Mouse (Mus musculus) megakaryocyte, embryonic 14.5 days (primary cell): ENCODE results near the gene Tgfbr2. TPM values are rescaled to one million over a fixed set of nuclear protein-coding genes. Genes with fewer than 3 reads are reported as not detected.
A peak's percentile ranks its signal among the peaks of the same experiment; 100 is the strongest.

ENCODE experiments used
- H3K27me3 ChIP-seq: replicated peaks from 2 replicates; pipeline ENCODE3; 2012; ENCODE audit warnings: inconsistent platforms
- H3K36me3 ChIP-seq: replicated peaks from 2 replicates; pipeline ENCODE3; 2012; ENCODE audit warnings: low read length, inconsistent platforms, mixed read lengths
- H3K4me1 ChIP-seq: 2 replicates; pipeline ENCODE4 v1.6.1; 2012; ENCODE audit warnings: inconsistent platforms
- H3K4me3 ChIP-seq: replicated peaks from 2 replicates; pipeline ENCODE3; 2012; ENCODE audit warnings: moderate library complexity, mild to moderate bottlenecking, inconsistent platforms
- H3K9me3 ChIP-seq: 2 replicates; pipeline ENCODE4 v1.6.1; 2012; ENCODE audit warnings: inconsistent platforms
- FLI1 ChIP-seq: IDR thresholded peaks from 2 replicates; pipeline ENCODE4 v1.6.1; 2012; ENCODE audit warnings: low read length, inconsistent platforms, mixed read lengths
- GATA1 ChIP-seq: IDR thresholded peaks from 3 replicates; pipeline ENCODE4 v1.6.1; 2012; ENCODE audit warnings: mixed read lengths, low read length, inconsistent platforms, borderline replicate concordance
- polyA plus RNA-seq: library from polyadenylated mRNA; stranded (reverse); fragments of >175 nt; gene quantifications from 2 replicates; pipeline ENCODE4 v1.2.3, GENCODE M21; 2012; ENCODE audit warnings: low replicate concordance; ENCODE audit not compliant: insufficient read depth

Tgfbr2 gene
- 1.9 TPM in 1 of 2 replicates, not detected in the other for polyA plus RNA-seq

DNA sequence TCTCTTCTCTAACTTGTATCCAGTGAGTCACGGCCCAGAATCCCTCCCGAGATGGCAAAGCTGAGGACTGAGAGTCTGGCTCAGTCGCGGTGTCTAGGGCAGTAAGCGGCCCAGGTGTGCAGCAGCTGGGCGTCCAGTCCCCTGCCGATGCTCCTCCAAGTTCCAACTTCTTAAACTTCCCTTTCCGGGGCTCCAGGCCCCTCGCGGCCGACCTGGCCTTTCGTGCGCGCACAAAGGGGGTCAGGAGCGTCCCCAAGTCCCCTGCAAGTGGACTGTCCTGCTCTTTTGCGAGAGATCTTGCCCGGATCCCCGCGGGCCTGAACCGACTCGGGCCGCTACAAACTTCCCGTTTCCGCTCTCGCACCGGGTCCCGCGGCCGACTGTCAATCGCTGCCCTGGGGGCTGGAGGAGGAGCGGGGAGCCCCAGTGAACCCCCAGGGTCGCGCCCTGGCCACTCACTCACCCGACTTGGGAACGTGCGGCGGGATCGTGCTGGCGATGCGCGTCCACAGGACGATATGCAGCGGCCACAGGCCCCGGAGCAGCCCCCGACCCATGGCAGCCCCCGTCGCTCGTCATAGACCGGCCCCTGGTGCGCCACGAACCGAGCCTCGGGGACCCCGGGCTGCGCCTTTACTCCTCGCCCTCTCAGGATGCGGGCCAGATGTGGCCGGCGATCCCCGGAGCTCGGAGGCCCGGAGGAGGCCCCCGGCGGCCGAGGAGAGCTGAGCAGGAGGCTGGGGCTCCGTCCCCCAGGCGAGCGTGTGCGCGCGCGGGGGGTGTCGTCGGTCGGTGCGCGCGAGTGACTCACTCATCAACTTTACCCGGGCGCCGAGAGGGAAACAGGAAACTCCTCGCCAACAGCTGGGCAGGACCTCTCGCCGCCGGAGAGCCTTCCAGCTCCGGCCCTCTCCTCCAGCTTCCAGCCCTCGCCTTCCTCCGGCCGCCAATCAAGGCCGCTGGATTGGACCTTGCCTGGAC lies at the start of gene Tgfbr2:
Gene Tgfbr2, minus strand, starts transcription at position 880 of the 981 bp plus-strand sequence.
- H3K4me1 ChIP-seq = peaks cover 31% of the 10 kb centered on the region
- peak within 1 kb of the TSS; percentile 95 for H3K4me3 ChIP-seq
- peaks cover 16% of the 10 kb centered on the region for H3K27me3 ChIP-seq
- no peaks in the 10 kb centered on the region for H3K9me3 ChIP-seq
- H3K36me3 ChIP-seq = no peaks in the 10 kb centered on the region
- TF ChIP-seq GATA1 (no peak), FLI1 (no peak)

DNA sequence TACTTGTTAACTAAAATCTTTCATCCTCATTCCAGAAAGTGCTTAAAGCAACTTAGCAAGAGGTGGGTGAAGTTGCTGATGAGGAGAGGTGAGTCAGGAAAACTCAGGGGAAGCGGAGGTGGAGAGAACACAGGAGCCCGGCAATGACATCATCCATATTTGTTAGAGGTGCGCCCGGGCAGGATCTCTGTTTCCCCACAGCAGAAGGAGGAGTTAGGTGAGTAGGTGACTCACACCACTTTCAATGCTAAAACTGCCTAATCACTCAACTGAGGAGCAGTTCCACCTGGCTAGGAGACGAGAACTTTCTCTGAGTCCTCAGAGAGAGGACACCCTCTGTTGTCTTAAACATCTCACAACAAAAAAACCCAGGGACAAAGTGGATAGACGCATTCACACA lies 48.2 kb upstream of the Tgfbr2 start:
- Histone ChIP-seq H3K4me3 (no peak overlapping the region), H3K9me3 (no peaks in the 10 kb centered on the region), H3K4me1 (no peaks in the 10 kb centered on the region), H3K27me3 (peaks cover 12% of the 10 kb centered on the region), H3K36me3 (no peaks in the 10 kb centered on the region)
- TF ChIP-seq GATA1 (no peak), FLI1 (no peak)

DNA sequence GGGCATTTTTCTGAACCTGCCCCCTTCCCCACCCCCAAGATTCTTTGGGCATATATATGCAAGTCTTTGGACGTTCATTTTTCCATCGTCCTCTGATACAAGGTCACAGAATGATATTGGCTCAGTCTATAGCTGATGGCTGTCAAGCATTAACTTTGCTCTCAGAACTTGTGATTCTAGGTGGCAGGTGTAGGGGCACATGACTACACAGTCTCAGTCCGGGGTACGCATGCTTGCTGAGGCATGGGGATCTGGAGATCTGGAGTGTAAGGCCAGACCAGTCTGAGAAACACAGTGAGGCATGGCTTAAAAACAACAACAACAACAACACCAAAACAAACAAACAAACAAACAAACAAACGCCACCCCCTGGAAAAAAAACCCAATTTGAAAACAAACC lies 47.5 kb upstream of the Tgfbr2 start:
- Histone ChIP-seq H3K4me1 (no peaks in the 10 kb centered on the region), H3K36me3 (no peaks in the 10 kb centered on the region), H3K4me3 (no peak overlapping the region), H3K27me3 (peaks cover 8% of the 10 kb centered on the region), H3K9me3 (no peaks in the 10 kb centered on the region)
- TF ChIP-seq GATA1 = no peak
- TF ChIP-seq FLI1 = no peak

DNA sequence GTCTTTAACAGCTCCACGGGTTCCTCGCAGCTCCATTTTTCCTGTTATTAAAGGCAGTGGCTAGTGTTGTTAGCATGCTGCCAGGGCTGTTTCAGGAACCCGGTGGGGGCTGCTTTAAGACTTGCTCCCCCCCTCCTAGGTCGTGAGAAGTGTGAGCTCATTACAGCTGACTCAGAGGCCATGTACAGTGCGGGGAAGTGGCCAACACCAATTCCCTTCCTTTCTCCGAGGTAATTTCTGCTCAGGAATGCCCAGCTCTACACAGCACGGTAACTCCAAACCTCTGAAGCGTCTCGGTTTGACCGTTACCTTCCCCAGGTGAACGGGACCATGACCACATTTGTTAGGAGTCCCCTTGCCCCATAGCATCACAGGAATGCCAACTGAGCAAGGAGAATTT lies 46.8 kb upstream of the Tgfbr2 start:
- Histone ChIP-seq H3K27me3 (peaks cover 8% of the 10 kb centered on the region), H3K9me3 (no peaks in the 10 kb centered on the region), H3K4me1 (no peaks in the 10 kb centered on the region), H3K4me3 (no peak overlapping the region), H3K36me3 (no peaks in the 10 kb centered on the region)
- TF ChIP-seq GATA1 (no peak), FLI1 (no peak)

DNA sequence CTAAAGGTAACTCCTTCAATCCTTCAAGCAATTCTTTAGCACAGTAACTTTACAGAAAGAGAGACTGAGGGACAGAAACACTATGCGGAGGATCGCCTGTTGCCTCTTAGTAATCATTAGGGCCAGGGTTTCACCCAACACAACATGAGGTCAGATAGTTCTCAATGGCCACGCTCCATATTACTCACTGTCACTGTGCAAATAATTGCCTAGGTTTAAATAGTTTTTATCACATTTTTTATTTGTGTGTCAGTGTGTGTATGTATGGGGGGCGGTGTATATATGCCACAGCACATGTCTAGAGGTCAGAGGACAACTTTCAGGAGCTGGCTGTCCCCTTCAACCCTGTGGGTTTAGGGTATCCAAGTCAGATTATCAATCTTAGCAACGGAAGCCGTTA lies 46.4 kb upstream of the Tgfbr2 start:
- no peaks in the 10 kb centered on the region for H3K4me1 ChIP-seq
- TF ChIP-seq FLI1 = no peak
- TF ChIP-seq GATA1 = no peak
- no peak overlapping the region for H3K4me3 ChIP-seq
- no peaks in the 10 kb centered on the region for H3K36me3 ChIP-seq
- H3K9me3 ChIP-seq = no peaks in the 10 kb centered on the region
- H3K27me3 ChIP-seq = peaks cover 8% of the 10 kb centered on the region

DNA sequence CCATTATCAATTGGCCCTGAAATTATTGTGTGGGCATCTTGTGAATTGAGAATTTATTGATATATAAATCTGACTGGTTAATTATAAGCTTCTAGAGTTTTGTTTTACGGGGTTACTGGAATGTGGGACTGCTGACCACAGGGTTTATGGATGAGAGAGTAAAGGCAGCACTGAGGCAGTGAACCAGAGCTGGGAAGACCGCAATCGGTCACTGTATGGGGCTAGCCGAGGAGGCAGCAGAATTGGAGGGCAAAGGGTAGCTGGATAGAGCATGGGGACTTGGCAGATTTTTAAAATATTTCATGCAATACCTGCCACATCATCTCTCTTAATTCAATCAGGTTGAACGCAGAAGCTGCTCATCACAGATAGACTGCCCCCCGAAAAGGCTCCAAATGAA lies 45.5 kb upstream of the Tgfbr2 start:
- Histone ChIP-seq H3K36me3 (no peaks in the 10 kb centered on the region), H3K4me1 (no peaks in the 10 kb centered on the region), H3K4me3 (no peak overlapping the region), H3K9me3 (no peaks in the 10 kb centered on the region), H3K27me3 (peaks cover 8% of the 10 kb centered on the region)
- TF ChIP-seq FLI1 = no peak

DNA sequence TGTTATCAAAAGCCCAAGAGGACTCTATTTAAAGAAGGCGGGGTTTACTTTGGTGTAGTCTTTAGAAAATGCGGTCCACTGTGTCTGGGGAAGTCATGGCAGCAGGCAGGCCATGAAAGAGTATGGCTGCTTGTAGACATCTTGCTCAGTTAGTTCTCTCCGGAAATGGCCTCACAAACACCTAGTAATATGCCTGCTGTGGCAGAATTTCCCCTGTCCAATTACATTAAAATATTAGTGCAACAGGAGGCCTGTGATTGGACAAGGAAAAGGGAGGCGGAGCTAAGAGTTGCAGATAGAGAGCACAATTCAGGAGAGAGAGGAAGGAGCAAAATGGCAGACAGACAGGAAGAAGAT lies 45.0 kb upstream of the Tgfbr2 start:
- Histone ChIP-seq H3K9me3 (no peaks in the 10 kb centered on the region), H3K36me3 (no peaks in the 10 kb centered on the region), H3K4me1 (no peaks in the 10 kb centered on the region), H3K4me3 (no peak overlapping the region), H3K27me3 (peaks cover 8% of the 10 kb centered on the region)
- TF ChIP-seq GATA1 (no peak), FLI1 (no peak)

DNA sequence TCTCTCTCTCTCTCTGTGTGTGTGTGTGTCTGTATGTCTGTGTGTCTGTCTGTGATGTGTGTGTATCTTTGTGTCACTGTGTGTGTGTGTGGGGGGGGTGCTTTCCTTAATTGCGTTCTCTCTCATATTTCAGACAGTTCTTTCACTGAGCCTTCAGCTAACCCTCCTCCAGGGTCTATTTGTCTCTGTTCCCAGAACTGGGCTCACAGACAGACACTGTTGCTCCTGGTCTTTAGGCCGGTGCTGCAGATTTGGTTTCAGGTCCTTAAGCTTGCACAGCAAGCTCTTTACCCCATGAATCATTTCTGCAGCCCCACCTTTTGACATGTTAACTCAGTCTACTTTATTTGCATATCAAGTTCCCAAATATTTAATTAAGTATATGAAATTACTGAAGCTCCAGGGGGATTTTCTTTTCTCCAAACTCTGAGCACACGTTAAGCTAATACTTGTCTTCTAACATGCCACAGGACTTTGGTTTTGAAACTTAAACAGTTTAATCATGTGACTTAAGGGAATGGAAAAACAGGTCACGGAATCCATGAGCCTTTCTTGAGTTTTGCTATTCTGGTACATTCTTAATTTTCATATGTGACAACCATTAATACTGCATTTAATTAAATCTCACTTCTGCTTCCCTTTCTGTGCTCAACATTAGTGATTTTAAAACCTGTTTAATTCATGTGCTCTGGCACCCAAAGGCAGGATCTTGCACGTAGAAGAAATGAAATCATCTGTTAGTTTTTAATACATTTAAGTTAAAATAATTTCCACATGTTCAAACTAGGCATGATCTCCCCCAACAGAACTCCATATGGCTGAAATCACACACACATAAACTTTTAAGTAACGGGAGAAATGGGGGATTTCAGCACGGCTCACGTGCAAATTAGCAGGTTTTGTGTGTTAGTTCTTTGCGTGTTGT lies 44.3 kb upstream of the Tgfbr2 start:
- H3K27me3 ChIP-seq = peaks cover 7% of the 10 kb centered on the region

DNA sequence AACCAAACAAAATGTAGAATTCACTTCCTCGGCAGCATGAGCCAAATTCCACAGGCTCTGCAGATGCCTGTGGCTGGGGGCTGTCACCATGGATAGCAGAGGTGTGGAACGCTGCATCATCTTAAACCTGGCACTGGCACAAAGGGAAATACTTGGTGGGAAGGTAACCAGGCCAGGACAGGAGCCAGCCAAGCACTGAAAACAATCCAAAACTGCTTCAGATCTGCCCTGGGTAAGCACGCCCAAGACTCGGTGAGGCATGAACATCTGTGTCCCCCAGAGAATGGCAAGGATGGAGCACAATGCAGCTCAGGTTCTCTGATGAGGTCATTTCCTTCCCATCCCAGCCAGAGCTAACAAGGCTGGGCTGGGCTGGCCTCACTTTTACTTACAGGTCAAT lies 43.6 kb upstream of the Tgfbr2 start:
- Histone ChIP-seq H3K36me3 (no peaks in the 10 kb centered on the region), H3K27me3 (peaks cover 2% of the 10 kb centered on the region), H3K9me3 (no peaks in the 10 kb centered on the region), H3K4me1 (no peaks in the 10 kb centered on the region), H3K4me3 (no peak overlapping the region)
- TF ChIP-seq GATA1 (no peak), FLI1 (no peak)

More for the DNA sequence above, 44.3 kb upstream of the Tgfbr2 start:
- TF ChIP-seq GATA1 (no peak), FLI1 (no peak)
- H3K4me1 ChIP-seq = no peaks in the 10 kb centered on the region
- H3K4me3 ChIP-seq = no peak overlapping the region
- no peaks in the 10 kb centered on the region for H3K9me3 ChIP-seq
- no peaks in the 10 kb centered on the region for H3K36me3 ChIP-seq
